Mouse (Mus musculus) olfactory bulb, adult 2 months (tissue): ENCODE data around the gene Ist1. TPM values are rescaled to one million over a fixed set of nuclear protein-coding genes. Genes with fewer than 3 reads are reported as not detected.

ENCODE experiments used
- H3K27ac ChIP-seq: fragments of 200-500 bp; 2 replicates; pipeline ENCODE4 v1.5.1; 2012; ENCODE audit warnings: low read depth, low read length; ENCODE audit not compliant: insufficient read depth
- H3K4me1 ChIP-seq: fragments of 200-500 bp; 2 replicates; pipeline ENCODE4 v1.6.1; 2012; ENCODE audit warnings: low read length; ENCODE audit not compliant: control insufficient read depth, insufficient read depth
- H3K4me3 ChIP-seq: fragments of 200-500 bp; 2 replicates; pipeline ENCODE4 v1.5.1; 2012; ENCODE audit warnings: mild to moderate bottlenecking, low read depth, low read length, moderate library complexity; ENCODE audit not compliant: insufficient read depth
- CTCF ChIP-seq: fragments of 200-500 bp; IDR thresholded peaks from 2 replicates; pipeline ENCODE4 v1.5.1; 2012; ENCODE audit warnings: low read depth, mild to moderate bottlenecking, low read length, moderate library complexity; ENCODE audit not compliant: insufficient read depth
- POLR2A ChIP-seq: fragments of 200-500 bp; IDR thresholded peaks from 2 replicates; pipeline ENCODE4 v1.6.1; 2012; ENCODE audit warnings: mild to moderate bottlenecking, low read depth, low read length, moderate library complexity; ENCODE audit not compliant: insufficient read depth
- WGBS: fragments of 180-500 bp; shearing (Covaris S2); methylation state at CpG from one replicate; pipeline ENCODE4 v1.1.7; 2018; 5-methylcytosine and 5-hydroxymethylcytosine counted together
- polyA plus RNA-seq: library from polyadenylated mRNA; stranded (reverse); fragments of >200 nt; gene quantifications from 2 replicates; pipeline ENCODE4 v1.2.4, GENCODE M21; 2012; ENCODE audit warnings: low replicate concordance; ENCODE audit not compliant: missing spikeins, insufficient read depth, insufficient read length

The Ist1 gene
- polyA plus RNA-seq, 1 experiment = 88.0 TPM

- 74% methylated on average over 7 of the region's 7 CpGs for WGBS
- H3K27ac ChIP-seq = no peak overlapping the region
- TF ChIP-seq POLR2A (no peak), CTCF (no peak)
- no peak overlapping the region for H3K4me3 ChIP-seq
- no peaks in the 10 kb centered on the region for H3K4me1 ChIP-seq
Observed at GRCm38 (mm10) chr8:109648469-109648868, 44.6 kb downstream of the Ist1 start.

GRCm38 (mm10) chr8:109647331-109647730 lies 45.7 kb downstream of the Ist1 start:
- TF ChIP-seq CTCF (no peak), POLR2A (no peak)
- H3K27ac ChIP-seq = no peak overlapping the region
- 60% methylated on average over 11 of the region's 11 CpGs for WGBS
- no peaks in the 10 kb centered on the region for H3K4me1 ChIP-seq
- no peak overlapping the region for H3K4me3 ChIP-seq

- H3K4me3 ChIP-seq = no peak overlapping the region
- no peak for TF ChIP-seq CTCF
- no peak for TF ChIP-seq POLR2A
- 76% methylated on average over 5 of the region's 5 CpGs for WGBS
- H3K27ac ChIP-seq = no peak overlapping the region
- H3K4me1 ChIP-seq = no peaks in the 10 kb centered on the region
Observed at GRCm38 (mm10) chr8:109641236-109641635, 51.8 kb downstream of the Ist1 start.

GRCm38 (mm10) chr8:109640410-109640809 lies 52.6 kb downstream of the Ist1 start:
- WGBS = 58% methylated on average over 7 of the region's 7 CpGs
- H3K27ac ChIP-seq = no peak overlapping the region
- H3K4me3 ChIP-seq = no peak overlapping the region
- TF ChIP-seq POLR2A (no peak), CTCF (no peak)
- H3K4me1 ChIP-seq = no peaks in the 10 kb centered on the region

DNA sequence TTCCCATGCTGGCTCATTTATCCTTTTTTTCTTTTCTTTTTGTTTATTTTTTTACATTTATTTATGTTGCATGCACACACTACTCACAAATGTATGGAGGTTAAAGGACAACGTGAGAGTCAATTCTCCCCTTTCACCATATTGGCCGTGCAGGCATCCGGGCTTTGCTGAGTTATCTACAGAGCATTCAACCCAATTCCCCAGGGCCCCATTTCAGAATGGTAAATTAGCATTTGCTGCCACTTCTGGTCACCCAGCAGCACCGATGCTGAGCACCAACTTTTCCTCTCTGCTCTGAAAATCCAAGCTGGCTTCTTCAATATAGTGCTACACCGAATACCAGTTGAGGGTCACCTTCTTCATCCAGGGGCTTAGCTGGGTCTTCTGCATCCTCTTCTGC lies 54.2 kb downstream of the Ist1 start:
- Histone ChIP-seq H3K27ac (no peak overlapping the region), H3K4me1 (no peaks in the 10 kb centered on the region), H3K4me3 (no peak overlapping the region)
- TF ChIP-seq POLR2A = no peak
- TF ChIP-seq CTCF = no peak
- 80% methylated on average over 5 of the region's 5 CpGs for WGBS

DNA sequence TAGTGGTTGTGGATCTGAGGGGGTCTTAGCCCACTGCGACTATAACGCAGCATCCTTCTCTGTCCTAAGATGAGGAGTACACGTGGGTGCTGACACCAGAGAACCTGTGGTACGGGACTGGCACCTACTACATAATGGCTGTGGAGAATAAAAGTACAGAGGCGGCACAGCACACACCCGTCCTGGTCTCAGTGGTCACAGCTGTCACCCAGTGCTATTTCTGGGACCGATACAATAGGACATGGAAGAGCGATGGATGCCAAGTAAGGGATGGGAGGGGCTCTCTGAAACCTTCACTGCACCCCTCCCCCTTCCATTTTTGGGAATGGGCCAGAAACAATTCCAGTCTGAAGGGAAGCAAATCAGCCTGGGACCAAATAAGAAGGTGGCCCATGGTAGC lies 57.9 kb downstream of the Ist1 start:
- no peak overlapping the region for H3K4me3 ChIP-seq
- no peaks in the 10 kb centered on the region for H3K4me1 ChIP-seq
- 90% methylated on average over 8 of the region's 8 CpGs for WGBS
- no peak for TF ChIP-seq POLR2A
- TF ChIP-seq CTCF = no peak
- no peak overlapping the region for H3K27ac ChIP-seq

DNA sequence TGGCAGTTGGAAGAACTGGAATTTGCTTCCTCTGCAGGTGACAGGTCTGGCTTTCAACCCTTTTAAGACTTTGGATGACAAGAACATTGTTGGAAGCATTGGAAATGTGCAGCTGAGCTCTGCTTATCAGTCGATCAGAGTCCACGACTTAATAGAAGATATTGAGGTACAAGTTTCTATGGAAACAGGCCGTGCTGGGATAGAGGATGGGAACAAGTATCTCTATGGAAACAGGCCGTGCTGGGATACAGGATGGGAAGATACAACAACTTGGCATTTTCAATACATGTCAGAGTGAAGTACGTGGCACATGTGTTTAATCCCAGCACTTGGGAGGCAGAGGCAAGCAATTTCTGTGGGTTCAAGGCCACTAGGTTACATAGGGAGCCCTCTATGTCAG lies 60.6 kb downstream of the Ist1 start:
- WGBS = 55% methylated on average over 5 of the region's 5 CpGs
- Histone ChIP-seq H3K4me1 (no peaks in the 10 kb centered on the region), H3K27ac (no peak overlapping the region), H3K4me3 (no peak overlapping the region)
- no peak for TF ChIP-seq POLR2A
- no peak for TF ChIP-seq CTCF

DNA sequence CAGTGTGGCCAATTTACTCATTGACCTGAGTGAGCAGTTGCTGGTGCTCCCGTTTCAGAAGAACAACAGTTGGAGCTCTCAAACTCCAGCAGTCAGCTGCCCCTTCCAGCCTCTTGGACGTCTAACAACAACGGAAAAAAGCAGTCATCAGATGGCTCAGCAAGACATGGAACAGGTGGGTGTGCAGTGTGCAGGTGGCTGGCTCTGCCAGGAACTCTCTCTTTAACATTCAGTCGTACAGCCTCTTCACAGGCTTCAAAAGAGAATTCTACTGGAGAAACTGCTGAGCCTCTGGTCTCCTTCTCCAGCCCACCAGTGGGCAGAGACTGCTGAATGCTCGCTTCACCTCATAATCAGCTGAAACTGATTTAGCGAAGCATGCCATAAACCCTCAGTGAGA lies 64.4 kb downstream of the Ist1 start:
- WGBS = 61% methylated on average over 6 of the region's 6 CpGs
- Histone ChIP-seq H3K4me1 (no peaks in the 10 kb centered on the region), H3K4me3 (no peak overlapping the region), H3K27ac (no peak overlapping the region)
- TF ChIP-seq POLR2A = no peak
- TF ChIP-seq CTCF = no peak

Other genes with a start within 250 kb of the Ist1 start
- not detected in 2 replicates for gene Pmfbp1, start 199.2 kb downstream of the Ist1 start, polyA plus RNA-seq
- 90.7 TPM in 1 of 2 replicates, not detected in the other for gene Dhx38, start 127.4 kb downstream of the Ist1 start, polyA plus RNA-seq
- not detected in 2 replicates for gene Txnl4b, start 127.4 kb downstream of the Ist1 start, polyA plus RNA-seq
- not detected in 2 replicates for gene Hp, start 114.1 kb downstream of the Ist1 start, polyA plus RNA-seq
- gene Dhodh, start 84.6 kb downstream of the Ist1 start, polyA plus RNA-seq = not detected in 2 replicates
- not detected in 2 replicates for gene Pkd1l3, start 78.7 kb downstream of the Ist1 start, polyA plus RNA-seq
- gene Zfp821, start 12.3 kb upstream of the Ist1 start, polyA plus RNA-seq = not detected in 2 replicates
- gene Atxn1l, start 44.5 kb upstream of the Ist1 start, polyA plus RNA-seq = not detected in 2 replicates
- not detected in 2 replicates for gene Ap1g1, start 85.3 kb upstream of the Ist1 start, polyA plus RNA-seq
- not detected in 2 replicates for gene Phlpp2, start 175.3 kb upstream of the Ist1 start, polyA plus RNA-seq